Mouse (Mus musculus): Measurements from ENCODE around the gene Bsph2. TPM values are rescaled to one million over a fixed set of nuclear protein-coding genes. Genes with fewer than 3 reads are reported as not detected.

Gene Bsph2
- not detected in 2 replicates for polyA plus RNA-seq (2015; fragmentation: Nextera tagmentation; extraction: Ambion mirVana)

- Histone ChIP-seq H3K9ac (ENCODE audit: low read depth, low read length) (no peak within 1 kb of the TSS), H3K27me3 (ENCODE audit: control insufficient read depth, insufficient read depth, low read depth, low read length) (no peaks in the 10 kb centered on the region), H3K27ac (ENCODE audit: low read length) (no peak within 1 kb of the TSS), H3K4me3 (ENCODE audit: low read depth, low read length) (no peak within 1 kb of the TSS), H3K4me1 (ENCODE audit: control insufficient read depth, insufficient read depth, low read length) (no peaks in the 10 kb centered on the region), H3K4me2 (ENCODE audit: low read length) (no peak within 1 kb of the TSS), H3K36me3 (ENCODE audit: control insufficient read depth, insufficient read depth, low read length) (no peaks in the 10 kb centered on the region), H3K9me3 (replicated peaks; ENCODE audit: control insufficient read depth, low read length, poor library complexity, severe bottlenecking) (peaks cover 8% of the 10 kb centered on the region; the same call in 1 of the 2 replicates)
- ATAC-seq: no peak
These were observed at the start of gene Bsph2 for GRCm38 (mm10) chr7:13570967-13571366. TSS of gene Bsph2 (minus strand) at chr7:13571067.

- no peaks in the 10 kb centered on the region for H3K4me1 ChIP-seq (ENCODE audit: control insufficient read depth, insufficient read depth, low read length)
- H3K9ac ChIP-seq (ENCODE audit: low read depth, low read length): no peak overlapping the region
- H3K27ac ChIP-seq (ENCODE audit: low read length): no peak overlapping the region
- H3K4me2 ChIP-seq (ENCODE audit: low read length): no peak overlapping the region
- no peaks in the 10 kb centered on the region for H3K27me3 ChIP-seq (ENCODE audit: control insufficient read depth, insufficient read depth, low read depth, low read length)
- H3K9me3 ChIP-seq (replicated peaks; ENCODE audit: control insufficient read depth, low read length, poor library complexity, severe bottlenecking): peaks cover 13% of the 10 kb centered on the region
- WGBS: 86% methylated on average over 1 of the region's 1 CpGs
- no peak for ATAC-seq
- no peak overlapping the region for H3K4me3 ChIP-seq (ENCODE audit: low read depth, low read length)
- H3K36me3 ChIP-seq (ENCODE audit: control insufficient read depth, insufficient read depth, low read length): no peaks in the 10 kb centered on the region
These were observed 59.3 kb downstream of the Bsph2 start for GRCm38 (mm10) chr7:13511539-13511938.

Other genes with a start within 250 kb of the Bsph2 start
- gene Pla2g4c, start 246.4 kb downstream of the Bsph2 start, polyA plus RNA-seq (2015; fragmentation: Nextera tagmentation; extraction: Ambion mirVana): 0.62 and 0.86 TPM in 2 replicates
- gene Cabp5, start 172.9 kb downstream of the Bsph2 start, polyA plus RNA-seq (2015; fragmentation: Nextera tagmentation; extraction: Ambion mirVana): 0.15 and 0.19 TPM in 2 replicates
- gene Bsph1, start 120.2 kb downstream of the Bsph2 start, polyA plus RNA-seq (2015; fragmentation: Nextera tagmentation; extraction: Ambion mirVana): not detected in 2 replicates
- not detected in 2 replicates for gene Sult2a5, start 52.9 kb upstream of the Bsph2 start, polyA plus RNA-seq (2015; fragmentation: Nextera tagmentation; extraction: Ambion mirVana)
- gene Sult2a2, start 162.4 kb upstream of the Bsph2 start, polyA plus RNA-seq (2015; fragmentation: Nextera tagmentation; extraction: Ambion mirVana): not detected in 2 replicates